Mouse (Mus musculus): ENCODE measurements around the gene Bex6. TPM values are rescaled to one million over a fixed set of nuclear protein-coding genes. Genes with fewer than 3 reads are reported as not detected.

Gene Bex6
- total and polyA plus RNA-seq, 2 experiments from 2014 or later = not detected

DNA sequence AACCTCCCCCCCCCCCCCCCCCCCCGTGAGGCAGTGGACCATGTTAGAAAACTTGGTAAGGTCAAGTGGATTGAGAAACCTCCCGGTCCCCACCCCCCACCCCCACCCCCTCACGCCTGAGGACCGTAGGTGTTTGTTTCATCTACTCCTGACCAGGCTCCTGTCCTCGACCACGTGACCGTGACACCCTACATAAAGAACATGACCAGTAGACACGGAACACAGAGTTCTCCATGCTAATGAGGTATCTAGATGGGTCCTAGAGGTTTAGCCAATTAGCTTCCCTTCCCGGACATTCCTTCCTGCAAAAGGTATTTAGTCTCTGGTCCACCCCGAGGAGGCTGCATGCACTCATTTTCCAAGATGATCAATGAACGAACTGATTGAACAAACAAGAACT lies 6.2 kb upstream of the Bex6 start:
- TF ChIP-seq CTCF (IDR thresholded peaks at IDR 0.05; ENCODE audit: low read depth) = no peak
- H3K27ac ChIP-seq = no peak overlapping the region
- no peaks in the 10 kb centered on the region for H3K27me3 ChIP-seq (ENCODE audit: insufficient read depth, low read length)
- ATAC-seq = no peak
- H3K4me1 ChIP-seq (ENCODE audit: insufficient read depth, low read length) = no peaks in the 10 kb centered on the region
- no peaks in the 10 kb centered on the region for H3K9me3 ChIP-seq (ENCODE audit: low read length)
- H3K4me3 ChIP-seq (ENCODE audit: low read length) = no peak overlapping the region
- H3K4me2 ChIP-seq (ENCODE audit: low read depth, low read length) = no peak overlapping the region
- no peaks in the 10 kb centered on the region for H3K36me3 ChIP-seq (ENCODE audit: insufficient read depth, low read length)
- H3K9ac ChIP-seq (replicated peaks; ENCODE audit: low read length) = no peak overlapping the region
- DNase-seq (ENCODE audit: low spot score) = no peak
- WGBS = 76% methylated on average over 10 of the region's 11 CpGs

DNA sequence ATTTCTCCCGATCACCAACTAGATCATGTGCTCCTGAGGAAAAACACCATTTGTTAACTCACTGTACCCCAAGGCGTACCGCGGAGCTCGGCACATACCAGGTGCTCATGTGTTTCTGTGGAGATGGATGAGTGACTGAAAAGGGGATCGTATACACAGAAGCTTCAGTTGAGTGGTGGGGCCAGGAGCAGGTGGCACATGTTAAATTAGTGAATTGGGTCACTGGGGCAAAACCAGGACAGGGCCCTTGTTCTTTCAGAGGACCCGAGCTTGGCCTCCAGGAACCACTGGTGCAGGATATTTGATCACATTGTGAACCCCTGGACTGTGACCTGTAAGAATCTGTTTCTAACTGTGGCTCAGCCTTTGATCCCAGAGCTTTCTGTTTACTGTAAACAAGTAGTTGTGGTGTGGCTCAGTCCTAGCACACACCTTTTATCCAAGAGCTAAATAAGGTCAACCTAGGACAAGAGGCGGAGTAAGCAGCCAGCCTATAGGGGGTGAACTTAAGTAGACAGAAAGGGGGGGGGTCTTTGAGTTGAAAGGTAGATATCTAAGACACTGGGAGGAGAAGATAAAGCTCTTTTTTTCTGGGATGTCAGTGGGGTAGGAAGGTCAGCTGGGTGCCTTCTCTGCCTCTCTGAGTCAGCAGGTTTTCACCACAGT lies 5.2 kb upstream of the Bex6 start:
- DNase-seq (ENCODE audit: low spot score) (no peak), ATAC-seq (no peak)
- Histone ChIP-seq H3K4me2 (ENCODE audit: low read depth, low read length) (no peak overlapping the region), H3K9me3 (ENCODE audit: low read length) (no peaks in the 10 kb centered on the region), H3K27me3 (ENCODE audit: insufficient read depth, low read length) (no peaks in the 10 kb centered on the region), H3K4me3 (ENCODE audit: low read length) (no peak overlapping the region), H3K27ac (no peak overlapping the region), H3K9ac (replicated peaks; ENCODE audit: low read length) (no peak overlapping the region), H3K36me3 (ENCODE audit: insufficient read depth, low read length) (no peaks in the 10 kb centered on the region), H3K4me1 (ENCODE audit: insufficient read depth, low read length) (no peaks in the 10 kb centered on the region)
- TF ChIP-seq CTCF (IDR thresholded peaks at IDR 0.05; ENCODE audit: low read depth) = no peak
- 76% methylated on average over 8 of the region's 8 CpGs for WGBS

DNA sequence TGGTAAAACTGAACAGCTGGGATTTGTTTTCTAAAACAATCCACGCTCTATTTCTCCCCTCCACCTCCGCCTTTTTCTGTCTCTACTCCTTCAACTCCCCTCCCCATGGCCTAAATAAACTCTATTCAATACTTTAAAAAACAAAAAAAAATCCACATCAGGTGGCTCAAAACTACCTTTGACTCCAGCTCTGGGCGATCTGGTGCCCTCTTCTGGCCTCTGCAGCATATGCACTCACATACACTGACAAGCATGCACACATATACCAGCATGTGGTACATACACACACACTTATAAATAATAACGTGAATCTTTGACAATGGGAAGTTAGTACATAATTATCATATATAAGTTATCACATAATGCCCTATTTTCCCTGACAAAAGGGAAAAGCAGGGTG lies 4.6 kb upstream of the Bex6 start:
- no peak overlapping the region for H3K9ac ChIP-seq (replicated peaks; ENCODE audit: low read length)
- no peak overlapping the region for H3K4me3 ChIP-seq (ENCODE audit: low read length)
- no peak for ATAC-seq
- no peaks in the 10 kb centered on the region for H3K27me3 ChIP-seq (ENCODE audit: insufficient read depth, low read length)
- H3K36me3 ChIP-seq (ENCODE audit: insufficient read depth, low read length) = no peaks in the 10 kb centered on the region
- no peak overlapping the region for H3K4me2 ChIP-seq (ENCODE audit: low read depth, low read length)
- H3K27ac ChIP-seq = no peak overlapping the region
- H3K4me1 ChIP-seq (ENCODE audit: insufficient read depth, low read length) = no peaks in the 10 kb centered on the region
- WGBS = 92% methylated on average over 4 of the region's 4 CpGs
- DNase-seq (ENCODE audit: low spot score) = no peak
- TF ChIP-seq CTCF (IDR thresholded peaks at IDR 0.05; ENCODE audit: low read depth) = no peak
- no peaks in the 10 kb centered on the region for H3K9me3 ChIP-seq (ENCODE audit: low read length)

DNA sequence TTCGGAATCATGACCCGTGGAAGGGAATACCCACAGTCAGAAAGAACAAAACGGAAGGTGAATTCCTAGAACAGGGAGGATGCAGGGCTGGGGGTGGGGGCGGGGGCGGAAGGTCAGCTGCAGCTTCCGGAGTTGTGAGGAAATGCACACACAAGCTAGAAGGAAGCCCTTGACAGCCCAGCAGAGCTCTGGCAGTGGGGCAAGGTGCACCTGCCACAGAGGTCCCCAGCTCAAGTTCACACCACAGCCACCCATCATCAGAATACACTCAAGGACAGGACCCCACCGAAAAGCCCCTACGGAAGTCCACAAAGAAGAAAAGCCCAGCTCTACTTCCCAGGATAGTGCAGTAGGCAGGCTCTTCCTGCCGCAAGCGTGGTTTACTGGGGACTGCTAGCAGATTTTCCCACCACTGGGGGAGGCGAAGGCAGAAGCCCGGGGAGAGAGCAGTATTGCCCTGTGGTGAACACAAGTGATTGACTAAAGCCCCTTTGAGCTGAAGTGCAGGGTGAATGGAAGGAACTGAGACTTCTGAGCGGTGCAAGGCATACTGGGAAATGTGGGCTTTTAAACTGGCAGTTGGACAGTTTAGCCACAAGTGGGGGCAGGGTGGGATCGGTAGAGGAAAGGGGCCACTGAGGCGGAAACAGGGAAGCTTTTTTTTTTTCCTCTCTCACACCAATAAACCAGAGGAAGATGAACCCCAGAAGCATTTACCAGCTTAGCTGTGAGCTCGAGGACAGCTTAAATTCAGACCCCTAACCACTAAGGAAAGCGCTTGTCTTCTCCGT lies 2.5 kb upstream of the Bex6 start:
- no peak overlapping the region for H3K27ac ChIP-seq
- H3K4me2 ChIP-seq (ENCODE audit: low read depth, low read length) = peak overlapping the region; percentile 28; the same call in 1 of the 2 replicates
- DNase-seq (ENCODE audit: low spot score) (no peak), ATAC-seq (no peak)
- H3K4me3 ChIP-seq (ENCODE audit: low read length) = no peak overlapping the region
- 55% methylated on average over 18 of the region's 18 CpGs for WGBS
- H3K36me3 ChIP-seq (ENCODE audit: insufficient read depth, low read length) = no peaks in the 10 kb centered on the region
- no peaks in the 10 kb centered on the region for H3K4me1 ChIP-seq (ENCODE audit: insufficient read depth, low read length)
- H3K9me3 ChIP-seq (ENCODE audit: low read length) = no peaks in the 10 kb centered on the region
- TF ChIP-seq CTCF (IDR thresholded peaks at IDR 0.05; ENCODE audit: low read depth) = no peak
- H3K9ac ChIP-seq (replicated peaks; ENCODE audit: low read length) = no peak overlapping the region
- H3K27me3 ChIP-seq (ENCODE audit: insufficient read depth, low read length) = no peaks in the 10 kb centered on the region

DNA sequence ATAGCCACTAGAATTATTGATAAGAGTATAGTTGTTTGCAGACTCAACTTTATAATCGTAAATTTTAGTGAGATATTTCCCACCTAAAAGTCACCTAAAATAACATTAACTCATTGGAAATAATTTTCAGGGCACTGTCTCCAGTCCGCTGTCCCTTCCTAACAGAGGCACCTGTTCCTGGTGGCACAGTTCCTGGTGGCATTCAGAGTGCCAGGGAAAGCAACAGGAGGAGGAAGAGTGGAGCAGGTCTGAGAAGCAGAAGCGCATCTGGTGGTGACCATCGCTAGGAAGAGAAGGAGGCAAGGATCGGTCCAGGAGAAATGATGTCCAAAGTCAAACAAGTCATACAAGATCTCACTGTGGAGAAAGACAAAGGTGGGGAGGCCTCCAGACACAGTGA lies 6.4 kb downstream of the Bex6 start:
- Histone ChIP-seq H3K27me3 (ENCODE audit: insufficient read depth, low read length) (no peaks in the 10 kb centered on the region), H3K4me1 (ENCODE audit: insufficient read depth, low read length) (no peaks in the 10 kb centered on the region), H3K4me2 (ENCODE audit: low read depth, low read length) (no peak overlapping the region), H3K9ac (replicated peaks; ENCODE audit: low read length) (no peak overlapping the region), H3K27ac (no peak overlapping the region), H3K4me3 (ENCODE audit: low read length) (no peak overlapping the region), H3K36me3 (ENCODE audit: insufficient read depth, low read length) (no peaks in the 10 kb centered on the region), H3K9me3 (ENCODE audit: low read length) (no peaks in the 10 kb centered on the region)
- WGBS = 91% methylated on average over 5 of the region's 5 CpGs
- no peak for ATAC-seq
- no peak for DNase-seq (ENCODE audit: low spot score)
- no peak for TF ChIP-seq CTCF (IDR thresholded peaks at IDR 0.05; ENCODE audit: low read depth)

DNA sequence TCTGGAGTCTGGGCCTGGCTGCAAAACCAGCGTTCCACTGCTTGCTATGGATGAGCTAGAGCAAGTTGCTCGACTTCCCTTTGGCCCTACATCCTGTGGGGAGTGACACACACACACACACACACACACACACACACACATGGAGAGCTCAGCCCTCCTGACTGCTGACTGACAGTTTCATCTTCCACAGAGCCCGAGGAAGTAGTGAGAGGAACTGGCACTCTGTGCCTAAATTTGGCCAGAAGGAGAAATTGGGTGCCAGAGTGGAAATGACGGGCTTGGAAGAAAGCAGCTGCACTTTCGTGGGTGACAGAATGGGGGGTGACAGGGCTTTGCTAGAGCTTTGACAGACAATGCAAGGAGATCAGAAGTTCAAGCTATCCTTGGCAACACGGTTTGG lies 9.5 kb downstream of the Bex6 start:
- WGBS = 39% methylated on average over 6 of the region's 6 CpGs

DNA sequence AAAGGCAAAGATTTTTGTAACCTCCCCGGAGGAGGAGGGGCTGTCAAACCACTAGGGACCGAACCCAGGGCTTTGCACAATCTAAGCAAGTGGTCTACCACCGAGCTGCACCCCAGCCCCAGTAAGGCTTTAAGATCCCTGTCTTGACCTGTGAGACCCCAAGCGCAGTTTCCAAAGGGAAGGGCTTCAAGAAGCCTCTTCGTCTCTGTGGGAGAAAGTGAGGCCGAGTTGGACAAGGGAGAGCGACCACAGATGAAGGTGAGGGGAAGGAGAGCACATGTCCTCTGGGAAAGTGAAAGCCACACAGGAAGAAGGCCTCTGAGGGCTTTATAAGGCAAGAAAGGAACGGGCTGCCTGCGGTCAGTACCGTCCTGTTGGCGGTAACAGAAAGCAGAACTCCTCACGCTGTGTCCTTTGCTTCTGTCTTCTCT lies 10.4 kb downstream of the Bex6 start:
- no peak for ATAC-seq
- H3K4me1 ChIP-seq (ENCODE audit: insufficient read depth, low read length) = no peaks in the 10 kb centered on the region
- DNase-seq (ENCODE audit: low spot score) = no peak
- WGBS = 53% methylated on average over 12 of the region's 12 CpGs
- no peak overlapping the region for H3K4me3 ChIP-seq (ENCODE audit: low read length)
- TF ChIP-seq CTCF (IDR thresholded peaks at IDR 0.05; ENCODE audit: low read depth) = no peak
- H3K9ac ChIP-seq (replicated peaks; ENCODE audit: low read length) = no peak overlapping the region
- H3K27ac ChIP-seq = no peak overlapping the region
- no peaks in the 10 kb centered on the region for H3K9me3 ChIP-seq (ENCODE audit: low read length)
- no peak overlapping the region for H3K4me2 ChIP-seq (ENCODE audit: low read depth, low read length)
- no peaks in the 10 kb centered on the region for H3K36me3 ChIP-seq (ENCODE audit: insufficient read depth, low read length)
- no peaks in the 10 kb centered on the region for H3K27me3 ChIP-seq (ENCODE audit: insufficient read depth, low read length)

More for the DNA sequence above, 9.5 kb downstream of the Bex6 start:
- H3K9me3 ChIP-seq (ENCODE audit: low read length) = no peaks in the 10 kb centered on the region
- H3K27me3 ChIP-seq (ENCODE audit: insufficient read depth, low read length) = no peaks in the 10 kb centered on the region
- H3K27ac ChIP-seq = no peak overlapping the region
- no peaks in the 10 kb centered on the region for H3K4me1 ChIP-seq (ENCODE audit: insufficient read depth, low read length)
- H3K36me3 ChIP-seq (ENCODE audit: insufficient read depth, low read length) = no peaks in the 10 kb centered on the region
- H3K9ac ChIP-seq (replicated peaks; ENCODE audit: low read length) = no peak overlapping the region
- H3K4me3 ChIP-seq (ENCODE audit: low read length) = no peak overlapping the region
- no peak for ATAC-seq
- no peak for TF ChIP-seq CTCF (IDR thresholded peaks at IDR 0.05; ENCODE audit: low read depth)
- no peak overlapping the region for H3K4me2 ChIP-seq (ENCODE audit: low read depth, low read length)
- DNase-seq (ENCODE audit: low spot score) = peak; percentile 16
